Mouse (Mus musculus) neural tube, embryonic 15.5 days (tissue): ENCODE results near the gene Prelp. TPM values are rescaled to one million over a fixed set of nuclear protein-coding genes. Genes with fewer than 3 reads are reported as not detected.

Experiments used
- ATAC-seq: fragments of 200-750 bp; cut with Nextera tagmentation; 2 replicates; pipeline ENCODE4 v1.8.0; 2017; ENCODE audit warnings: mild to moderate bottlenecking, moderate TSS enrichment, moderate library complexity; ENCODE audit not compliant: low FRiP score
- H3K27ac ChIP-seq: fragments of 300-500 bp; sonication (generic); replicated peaks from 2 replicates; pipeline ENCODE4 v1.5.1; 2015; ENCODE audit warnings: mild to moderate bottlenecking, inconsistent platforms
- H3K27me3 ChIP-seq: fragments of 300-500 bp; sonication (generic); replicated peaks from 2 replicates; pipeline ENCODE4 v1.6.1; 2015; ENCODE audit warnings: inconsistent platforms
- H3K36me3 ChIP-seq: fragments of 300-500 bp; sonication (generic); 2 replicates; pipeline ENCODE4 v1.6.1; 2015; ENCODE audit warnings: inconsistent platforms
- H3K4me1 ChIP-seq: fragments of 300-500 bp; sonication (generic); 2 replicates; pipeline ENCODE4 v1.6.1; 2015; ENCODE audit warnings: inconsistent platforms
- H3K4me2 ChIP-seq: fragments of 300-500 bp; sonication (generic); 2 replicates; pipeline ENCODE4 v1.6.1; 2015; ENCODE audit warnings: inconsistent platforms, mild to moderate bottlenecking, moderate library complexity
- H3K4me3 ChIP-seq: fragments of 300-500 bp; sonication (generic); replicated peaks from 2 replicates; pipeline ENCODE4 v1.5.1; 2015; ENCODE audit warnings: mild to moderate bottlenecking, inconsistent platforms
- H3K9ac ChIP-seq: fragments of 300-500 bp; sonication (generic); replicated peaks from 2 replicates; pipeline ENCODE4 v1.6.1; 2015; ENCODE audit warnings: mild to moderate bottlenecking, inconsistent platforms
- H3K9me3 ChIP-seq: fragments of 300-500 bp; sonication (generic); replicated peaks from 2 replicates; pipeline ENCODE4 v1.6.1; 2016; ENCODE audit warnings: inconsistent platforms
- WGBS: fragments of 180-500 bp; shearing (Covaris S2); methylation state at CpG from one replicate; pipeline ENCODE4 v1.1.7; 2015; ENCODE audit warnings: mixed read lengths; 5-methylcytosine and 5-hydroxymethylcytosine counted together
- polyA plus RNA-seq: library from polyadenylated mRNA; unstranded; fragments of >200 nt; fragmentation: Nextera tagmentation; extraction: Ambion mirVana; gene quantifications from 2 replicates; pipeline ENCODE4 v1.2.1, GENCODE M21; 2015

Gene Prelp
- polyA plus RNA-seq, 1 experiment from 2014 or later: 11.4 TPM

DNA sequence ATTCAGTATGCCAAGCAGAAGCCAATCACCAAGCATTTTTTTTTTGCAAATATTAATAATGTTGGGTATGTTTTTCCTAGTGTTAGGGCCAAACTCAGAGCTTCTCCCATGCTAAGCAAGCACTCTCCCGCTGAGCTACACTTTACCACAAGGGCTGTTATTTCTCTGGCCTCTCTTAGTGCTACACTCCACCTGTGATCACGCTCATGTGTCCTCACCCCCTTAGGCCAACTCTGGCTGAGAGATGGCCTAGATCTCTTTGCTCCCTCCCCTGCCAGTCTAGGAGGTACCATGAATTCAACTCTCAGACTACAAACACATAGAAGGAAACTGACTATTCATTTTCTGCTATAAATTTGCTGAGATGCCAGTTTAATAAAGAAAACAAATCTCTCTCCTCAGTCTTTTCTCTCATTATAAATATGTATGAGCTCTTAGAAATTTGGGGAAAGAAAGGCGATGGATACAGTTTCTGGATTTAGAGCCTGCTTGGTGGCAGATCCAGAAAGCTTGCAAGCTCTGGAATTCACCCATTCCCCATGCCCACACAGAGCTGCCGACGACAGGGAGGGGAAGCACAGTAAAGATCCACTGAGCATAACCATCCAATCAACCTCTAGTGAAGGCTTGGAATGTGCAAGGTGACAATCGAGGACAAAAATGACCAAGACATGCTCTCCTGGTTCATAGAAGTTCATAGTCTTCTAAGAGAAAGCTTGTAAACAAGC is 48.0 kb downstream of the Prelp start:
- H3K4me3 ChIP-seq: no peak overlapping the region
- H3K4me2 ChIP-seq: no peak overlapping the region
- ATAC-seq: no peak
- H3K27me3 ChIP-seq: no peaks in the 10 kb centered on the region
- no peak overlapping the region for H3K27ac ChIP-seq
- no peaks in the 10 kb centered on the region for H3K36me3 ChIP-seq
- 0 out of 2 replicates have a peak, but pooled peaks cover 2% of the 10 kb centered on the region for H3K4me1 ChIP-seq
- H3K9ac ChIP-seq: no peak overlapping the region
- no peaks in the 10 kb centered on the region for H3K9me3 ChIP-seq
- 74% methylated on average over 6 of the region's 6 CpGs for WGBS

DNA sequence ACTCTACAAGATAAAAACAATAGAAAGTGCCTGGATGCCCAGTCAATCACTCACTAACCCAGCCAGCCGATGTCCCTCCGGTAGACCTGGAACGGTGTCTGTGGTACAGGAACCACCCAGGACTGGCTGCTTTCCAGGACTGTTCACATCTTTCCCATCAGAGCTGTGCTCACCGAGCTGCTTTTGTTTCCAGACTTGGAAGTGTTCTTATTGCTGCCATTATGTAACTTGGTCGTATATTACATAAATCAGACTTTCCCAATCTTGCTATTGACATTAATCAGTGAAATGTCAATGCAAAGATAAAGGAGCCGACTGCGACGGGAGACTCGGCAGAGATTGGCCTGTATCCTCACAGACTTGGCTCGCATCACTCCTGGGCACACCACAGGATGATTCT is 50.0 kb downstream of the Prelp start:
- Histone ChIP-seq H3K27me3 (no peaks in the 10 kb centered on the region), H3K4me3 (no peak overlapping the region), H3K9ac (no peak overlapping the region), H3K4me1 (0 out of 2 replicates have a peak, but pooled peaks cover 2% of the 10 kb centered on the region), H3K4me2 (no peak overlapping the region), H3K27ac (no peak overlapping the region), H3K36me3 (no peaks in the 10 kb centered on the region), H3K9me3 (no peaks in the 10 kb centered on the region)
- no peak for ATAC-seq
- WGBS: 76% methylated on average over 10 of the region's 10 CpGs

DNA sequence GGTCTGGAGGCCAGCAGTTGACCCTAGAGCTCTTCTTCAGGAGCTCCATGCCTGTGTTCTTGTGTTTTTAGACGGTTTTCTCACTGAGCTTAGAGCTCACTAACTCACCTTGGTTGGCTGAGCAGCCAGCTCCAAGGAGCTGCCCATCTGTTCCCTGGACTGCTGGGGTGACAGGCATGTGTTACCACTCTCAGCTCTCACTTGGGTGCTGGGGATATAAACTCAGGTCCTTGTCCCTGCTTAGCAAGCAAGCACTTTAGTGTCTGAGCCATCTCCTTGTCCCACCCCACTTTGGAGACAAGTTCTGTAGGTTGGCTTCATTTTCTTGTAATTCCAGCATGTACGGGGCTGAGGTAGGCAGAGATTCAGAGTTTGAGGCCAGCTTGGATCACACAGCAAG is 52.0 kb downstream of the Prelp start:
- H3K9me3 ChIP-seq: no peaks in the 10 kb centered on the region
- 0 out of 2 replicates have a peak, but pooled peaks cover 2% of the 10 kb centered on the region for H3K4me1 ChIP-seq
- H3K27ac ChIP-seq: no peak overlapping the region
- no peaks in the 10 kb centered on the region for H3K36me3 ChIP-seq
- no peak for ATAC-seq
- H3K9ac ChIP-seq: no peak overlapping the region
- H3K4me3 ChIP-seq: no peak overlapping the region
- 59% methylated on average over 2 of the region's 2 CpGs for WGBS
- H3K4me2 ChIP-seq: no peak overlapping the region
- H3K27me3 ChIP-seq: no peaks in the 10 kb centered on the region

DNA sequence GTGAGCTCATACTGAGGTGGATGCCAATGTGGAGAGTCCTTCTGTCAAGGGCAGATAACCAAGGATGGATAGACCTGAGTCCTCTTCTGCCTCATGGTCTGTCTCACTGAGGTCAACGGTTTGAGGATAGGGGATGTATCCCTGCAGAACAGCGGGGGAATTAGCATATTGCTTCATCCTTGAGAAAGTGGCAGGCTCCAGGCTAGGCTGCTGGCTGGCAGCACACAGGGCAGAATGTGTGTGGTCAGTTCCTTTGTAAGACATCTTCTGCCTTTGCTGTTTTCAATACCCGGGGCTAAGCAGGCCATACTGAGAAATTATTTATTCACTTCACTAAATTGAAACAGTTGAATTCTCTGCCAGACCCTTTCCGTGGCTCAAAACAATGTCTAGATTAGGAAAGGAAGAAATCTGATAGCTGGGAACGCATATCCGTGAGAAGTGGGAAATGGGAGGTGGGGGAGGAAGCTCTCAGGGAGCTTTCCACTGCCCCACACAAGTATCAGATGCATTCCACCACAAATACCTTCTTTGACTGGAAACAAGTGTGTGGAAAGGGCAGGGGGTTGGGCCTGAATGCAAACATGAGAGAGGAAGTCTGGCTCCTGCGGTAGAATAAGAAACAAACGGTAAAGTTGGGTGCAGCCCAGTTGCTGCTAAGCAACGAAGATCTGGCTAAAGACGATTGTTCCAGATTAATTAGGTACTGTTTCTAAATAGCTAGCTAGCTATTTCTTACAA is 57.8 kb downstream of the Prelp start:
- Histone ChIP-seq H3K9ac (no peak overlapping the region), H3K27me3 (no peaks in the 10 kb centered on the region), H3K4me2 (no peak overlapping the region), H3K27ac (peak overlapping the region; percentile 70), H3K4me1 (peaks cover 31% of the 10 kb centered on the region), H3K9me3 (no peaks in the 10 kb centered on the region), H3K4me3 (no peak overlapping the region), H3K36me3 (no peaks in the 10 kb centered on the region)
- ATAC-seq: peak; percentile 46; the same call in 1 of the 2 replicates
- WGBS: 33% methylated on average over 10 of the region's 10 CpGs

DNA sequence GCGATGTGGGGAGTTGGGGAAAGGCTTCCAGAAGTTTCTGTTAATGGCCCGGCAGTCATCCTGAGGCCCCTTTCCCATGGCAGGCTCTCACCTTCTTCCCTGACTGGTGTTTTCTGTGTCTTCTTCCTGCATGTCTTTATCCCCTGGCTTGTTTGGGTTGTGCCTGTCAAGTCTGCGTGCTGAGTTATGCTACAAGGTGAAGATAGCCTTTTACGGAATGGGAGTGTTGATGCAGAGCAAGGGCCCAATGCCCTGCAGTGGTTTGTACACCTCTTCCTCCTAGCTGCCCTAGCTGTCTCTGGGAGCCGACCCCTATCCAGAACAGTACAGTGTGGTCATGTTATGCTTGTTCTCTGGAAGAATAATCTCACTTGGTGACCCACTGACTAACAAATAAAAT is 60.2 kb downstream of the Prelp start:
- ATAC-seq: no peak
- no peak overlapping the region for H3K4me2 ChIP-seq
- no peaks in the 10 kb centered on the region for H3K36me3 ChIP-seq
- H3K4me1 ChIP-seq: peaks cover 31% of the 10 kb centered on the region
- H3K9me3 ChIP-seq: no peaks in the 10 kb centered on the region
- H3K4me3 ChIP-seq: no peak overlapping the region
- no peaks in the 10 kb centered on the region for H3K27me3 ChIP-seq
- H3K27ac ChIP-seq: no peak overlapping the region
- no peak overlapping the region for H3K9ac ChIP-seq
- WGBS: 78% methylated on average over 5 of the region's 5 CpGs

Other genes starting within 250 kb of the Prelp start
- 0.26 and 2.5 TPM in 2 replicates for gene Lax1, start 231.3 kb downstream of the Prelp start, polyA plus RNA-seq
- gene Atp2b4, start 120.4 kb downstream of the Prelp start, polyA plus RNA-seq: 13.6 and 17.1 TPM in 2 replicates
- gene Optc, start 13.4 kb downstream of the Prelp start, polyA plus RNA-seq: 2.0 and 2.8 TPM in 2 replicates
- gene Fmod, start 115.8 kb upstream of the Prelp start, polyA plus RNA-seq: 14.5 and 14.6 TPM in 2 replicates
- gene Btg2, start 157.7 kb upstream of the Prelp start, polyA plus RNA-seq: 20.6 and 29.3 TPM in 2 replicates
- 0.87 and 0.89 TPM in 2 replicates for gene Chit1, start 189.8 kb upstream of the Prelp start, polyA plus RNA-seq